Mouse (Mus musculus) spleen, adult 2 months (tissue): ENCODE measurements around the gene Dbn1. TPM values are rescaled to one million over a fixed set of nuclear protein-coding genes. Genes with fewer than 3 reads are reported as not detected.

ENCODE experiments used
- DNase-seq, 2 experiments: peaks; one replicate each; pipeline versions ENCODE4 v3.0.0 to v3.0.0-alpha.2; 2012 to 2021; ENCODE audit warnings: low spot score in 2 of 2, low read depth in 1 of 2
- H3K27ac ChIP-seq: fragments of 200-500 bp; 2 replicates; pipeline ENCODE4 v1.5.1; 2012; ENCODE audit warnings: low read length, inconsistent platforms; ENCODE audit not compliant: insufficient read depth
- H3K27me3 ChIP-seq: fragments of 200-500 bp; 2 replicates; pipeline ENCODE4 v1.6.1; 2012; ENCODE audit warnings: mild to moderate bottlenecking, moderate library complexity, low read length, inconsistent platforms; ENCODE audit not compliant: control insufficient read depth, insufficient read depth
- H3K36me3 ChIP-seq: fragments of 200-500 bp; 2 replicates; pipeline ENCODE4 v1.6.1; 2012; ENCODE audit warnings: mild to moderate bottlenecking, low read length, inconsistent platforms; ENCODE audit not compliant: control insufficient read depth, insufficient read depth
- H3K4me1 ChIP-seq: fragments of 200-500 bp; 2 replicates; pipeline ENCODE4 v1.6.1; 2011; ENCODE audit warnings: inconsistent platforms; ENCODE audit not compliant: control insufficient read depth, insufficient read depth, insufficient read length
- H3K4me3 ChIP-seq: fragments of 200-500 bp; 2 replicates; pipeline ENCODE4 v1.5.1; 2011; ENCODE audit warnings: mild to moderate bottlenecking, inconsistent platforms; ENCODE audit not compliant: insufficient read depth, insufficient read length; ENCODE audit errors: extremely low read depth
- CTCF ChIP-seq: fragments of 200-500 bp; IDR thresholded peaks from 2 replicates; pipeline ENCODE4 v1.5.1; 2011; ENCODE audit warnings: mild to moderate bottlenecking, inconsistent platforms; ENCODE audit not compliant: insufficient read depth, insufficient read length, insufficient replicate concordance; ENCODE audit errors: extremely low read depth
- POLR2A ChIP-seq: fragments of 200-500 bp; IDR thresholded peaks from 2 replicates; pipeline ENCODE4 v1.6.1; 2011; ENCODE audit warnings: low read depth, low read length, inconsistent platforms
- WGBS: fragments of 180-500 bp; shearing (Covaris S2); methylation state at CpG from one replicate; pipeline ENCODE4 v1.1.7; 2018; 5-methylcytosine and 5-hydroxymethylcytosine counted together
- polyA plus RNA-seq: library from polyadenylated mRNA; depleted of rRNA; stranded (reverse); fragments of >200 nt; gene quantifications from 2 replicates; pipeline ENCODE4 v1.2.3, GENCODE M21; 2012

The Dbn1 gene
- polyA plus RNA-seq, 1 experiment, result 12.8 TPM

GRCm38 (mm10) chr13:55479929-55480328 is 8.0 kb downstream of the Dbn1 start:
- H3K27ac ChIP-seq, result no peak overlapping the region
- no peaks in the 10 kb centered on the region for H3K27me3 ChIP-seq
- peaks cover 10% of the 10 kb centered on the region for H3K4me1 ChIP-seq
- TF ChIP-seq POLR2A (no peak), CTCF (no peak)
- H3K36me3 ChIP-seq, result no peaks in the 10 kb centered on the region
- H3K4me3 ChIP-seq, result no peak overlapping the region
- DNase-seq, result no peak

- 27% methylated on average over 7 of the region's 7 CpGs for WGBS
- Histone ChIP-seq H3K27me3 (no peaks in the 10 kb centered on the region), H3K36me3 (no peaks in the 10 kb centered on the region), H3K4me1 (peaks cover 15% of the 10 kb centered on the region), H3K4me3 (no peak overlapping the region), H3K27ac (no peak overlapping the region)
- peak; percentile 39 to 55 for DNase-seq
- TF ChIP-seq CTCF, result no peak
- TF ChIP-seq POLR2A, result no peak
Measured at GRCm38 (mm10) chr13:55479008-55479407, 8.9 kb downstream of the Dbn1 start.

GRCm38 (mm10) chr13:55478036-55478435 is 9.9 kb downstream of the Dbn1 start:
- Histone ChIP-seq H3K27me3 (no peaks in the 10 kb centered on the region), H3K4me1 (peaks cover 15% of the 10 kb centered on the region), H3K27ac (no peak overlapping the region), H3K36me3 (no peaks in the 10 kb centered on the region), H3K4me3 (no peak overlapping the region)
- DNase-seq, result no peak
- 59% methylated on average over 5 of the region's 5 CpGs for WGBS
- TF ChIP-seq CTCF (peak; percentile 37; the same call in 1 of the 2 replicates), POLR2A (no peak)

GRCm38 (mm10) chr13:55477492-55477891 is 10.4 kb downstream of the Dbn1 start:
- 72% methylated on average over 16 of the region's 16 CpGs for WGBS
- Histone ChIP-seq H3K27me3 (no peaks in the 10 kb centered on the region), H3K4me1 (peaks cover 18% of the 10 kb centered on the region), H3K4me3 (no peak overlapping the region), H3K27ac (no peak overlapping the region), H3K36me3 (no peaks in the 10 kb centered on the region)
- TF ChIP-seq POLR2A, result no peak
- TF ChIP-seq CTCF, result no peak
- no peak for DNase-seq

GRCm38 (mm10) chr13:55476256-55476655 is 11.7 kb downstream of the Dbn1 start:
- TF ChIP-seq POLR2A, result no peak
- TF ChIP-seq CTCF, result no peak
- Histone ChIP-seq H3K4me3 (no peak overlapping the region), H3K4me1 (peaks cover 26% of the 10 kb centered on the region), H3K27ac (no peak overlapping the region), H3K27me3 (no peaks in the 10 kb centered on the region; the same call in 1 of the 2 replicates), H3K36me3 (no peaks in the 10 kb centered on the region)
- WGBS, result 86% methylated on average over 8 of the region's 8 CpGs
- DNase-seq, result no peak

GRCm38 (mm10) chr13:55475750-55476149 is 12.2 kb downstream of the Dbn1 start:
- WGBS, result 89% methylated on average over 5 of the region's 5 CpGs
- Histone ChIP-seq H3K4me3 (no peak overlapping the region), H3K4me1 (peaks cover 31% of the 10 kb centered on the region), H3K27ac (no peak overlapping the region), H3K36me3 (no peaks in the 10 kb centered on the region), H3K27me3 (no peaks in the 10 kb centered on the region; the same call in 1 of the 2 replicates)
- TF ChIP-seq POLR2A (no peak), CTCF (no peak)
- no peak for DNase-seq

GRCm38 (mm10) chr13:55474621-55475069 is 13.3 kb downstream of the Dbn1 start:
- no peak overlapping the region for H3K27ac ChIP-seq
- no peaks in the 10 kb centered on the region for H3K36me3 ChIP-seq
- DNase-seq, result no peak
- no peaks in the 10 kb centered on the region; the same call in 1 of the 2 replicates for H3K27me3 ChIP-seq
- WGBS, result 55% methylated on average over 5 of the region's 5 CpGs
- TF ChIP-seq POLR2A (no peak), CTCF (no peak)
- H3K4me1 ChIP-seq, result peaks cover 31% of the 10 kb centered on the region
- no peak overlapping the region for H3K4me3 ChIP-seq
